Mouse (Mus musculus): ENCODE data around the gene Cd72. TPM values are rescaled to one million over a fixed set of nuclear protein-coding genes. Genes with fewer than 3 reads are reported as not detected.

Cd72 gene
- polyA plus RNA-seq, 1 experiment from 2014 or later, result 157 TPM

Other genes starting within 250 kb of the Cd72 start
- gene Atp8b5, start 187.5 kb downstream of the Cd72 start, polyA plus RNA-seq (2018), result 0.05 to 0.36 TPM in 2 of 3 replicates, not detected in the other
- 22.3 to 44.8 TPM (median 33.3 TPM) in 3 replicates for gene Rusc2, start 72.6 kb downstream of the Cd72 start, polyA plus RNA-seq (2018)
- not detected in 3 replicates for gene Fam166b, start 25.5 kb downstream of the Cd72 start, polyA plus RNA-seq (2018)
- gene Tesk1, start 12.7 kb downstream of the Cd72 start, polyA plus RNA-seq (2018), result 40.0 to 51.6 TPM (median 50.0 TPM) in 3 replicates
- gene Sit1, start 29.1 kb upstream of the Cd72 start, polyA plus RNA-seq (2018), result not detected in 3 replicates
- gene Ccdc107, start 38.3 kb upstream of the Cd72 start, polyA plus RNA-seq (2018), result 24.0 to 38.6 TPM (median 24.2 TPM) in 3 replicates
- 0.69 to 2.4 TPM (median 1.2 TPM) in 3 replicates for gene Arhgef39, start 45.1 kb upstream of the Cd72 start, polyA plus RNA-seq (2018)
- 3.0 to 7.4 TPM (median 4.9 TPM) in 3 replicates for gene Car9, start 52.3 kb upstream of the Cd72 start, polyA plus RNA-seq (2018)
- 0.17 to 0.46 TPM in 2 of 3 replicates, not detected in the other for gene Tpm2, start 69.1 kb upstream of the Cd72 start, polyA plus RNA-seq (2018)
- 33.3 to 58.6 TPM (median 47.6 TPM) in 3 replicates for gene Creb3, start 107.7 kb upstream of the Cd72 start, polyA plus RNA-seq (2018)
- gene Tln1, start 108.1 kb upstream of the Cd72 start, polyA plus RNA-seq (2018), result 179 to 305 TPM (median 276 TPM) in 3 replicates
- gene Rgp1, start 124.1 kb upstream of the Cd72 start, polyA plus RNA-seq (2018), result 17.6 to 45.0 TPM (median 21.9 TPM) in 3 replicates
- 5.4 to 9.2 TPM (median 8.6 TPM) in 3 replicates for gene Gba2, start 124.2 kb upstream of the Cd72 start, polyA plus RNA-seq (2018)
- not detected in 3 replicates for gene Msmp, start 129.9 kb upstream of the Cd72 start, polyA plus RNA-seq (2018)
- gene Npr2, start 177.3 kb upstream of the Cd72 start, polyA plus RNA-seq (2018), result not detected in 3 replicates
- gene Spag8, start 199.0 kb upstream of the Cd72 start, polyA plus RNA-seq (2018), result not detected in 3 replicates
- 11.4 to 34.2 TPM (median 26.9 TPM) in 3 replicates for gene Hint2, start 201.8 kb upstream of the Cd72 start, polyA plus RNA-seq (2018)
- 0.80 to 1.5 TPM (median 1.1 TPM) in 3 replicates for gene Tmem8b, start 214.3 kb upstream of the Cd72 start, polyA plus RNA-seq (2018)
- 0.53 to 4.6 TPM (median 0.59 TPM) in 3 replicates for gene Fam221b, start 214.5 kb upstream of the Cd72 start, polyA plus RNA-seq (2018)
- not detected in 3 replicates for gene Olfr70, start 246.2 kb upstream of the Cd72 start, polyA plus RNA-seq (2018)

Measured in macrophage (primary cell).